Comparison of ENCODE assay signal across 10 mouse cellular contexts in genomic region chr7:75853171-75853830, GRCm38 (mm10). TPM values are rescaled to one million over a fixed set of nuclear protein-coding genes. Genes with fewer than 3 reads are reported as not detected.
A peak's percentile ranks its signal among the peaks of the same experiment; 100 is the strongest.
DNase-seq lines count a peak whose midpoint lies in the region; ATAC-seq lines count a peak whose summit lies in the region.
"Had no signal": no experiment of that assay in that cellular context is flagged by ENCODE, and none has a peak within 500 bp of the region (broad histone marks: within the 10 kb centered on the region; RNA-seq: fewer than 3 reads in every experiment).

No protein-coding gene starts in this region.

- H3K4me2 ChIP-seq in heart, embryonic 13.5 days: no peak overlapping the region
- no peak overlapping the region for H3K4me2 ChIP-seq in heart, embryonic 11.5 days
- H3K4me2 ChIP-seq in midbrain, embryonic 12.5 days (replicated peaks): no peak overlapping the region

- H3K4me1 ChIP-seq in heart, embryonic 13.5 days: peaks cover 65% of the 10 kb centered on the region
- peaks cover 43% of the 10 kb centered on the region for H3K4me1 ChIP-seq in heart, embryonic 11.5 days (ENCODE audit: control insufficient read depth, insufficient read depth, low read length)
- H3K4me1 ChIP-seq in hindbrain, embryonic 10.5 days (replicated peaks): peaks cover 66% of the 10 kb centered on the region
- peaks cover 65% of the 10 kb centered on the region for H3K4me1 ChIP-seq in midbrain, embryonic 12.5 days

- no peaks in the 10 kb centered on the region for H3K9me3 ChIP-seq in heart, embryonic 13.5 days
- H3K9me3 ChIP-seq in heart, embryonic 11.5 days (replicated peaks; ENCODE audit: control insufficient read depth, low read length): no peaks in the 10 kb centered on the region
- no peaks in the 10 kb centered on the region for H3K9me3 ChIP-seq in hindbrain, embryonic 10.5 days
- no peaks in the 10 kb centered on the region for H3K9me3 ChIP-seq in midbrain, embryonic 12.5 days

- WGBS in heart, embryonic 13.5 days: 78% methylated on average over 8 of the region's 8 CpGs
- WGBS in heart, embryonic 11.5 days (ENCODE audit: insufficient replicate concordance): 76% methylated on average over 8 of the region's 8 CpGs
- 79% methylated on average over 8 of the region's 8 CpGs for WGBS in hindbrain, embryonic 10.5 days
- 73% methylated on average over 8 of the region's 8 CpGs for WGBS in midbrain, embryonic 12.5 days

- no peak for ATAC-seq in heart, embryonic 13.5 days (ENCODE audit: extremely low read depth, insufficient number of reproducible peaks, low FRiP score, low TSS enrichment)
- ATAC-seq in heart, embryonic 11.5 days (replicated peaks; ENCODE audit: insufficient number of reproducible peaks, low FRiP score, low TSS enrichment): no peak
- ATAC-seq in midbrain, embryonic 12.5 days (ENCODE audit: low FRiP score, low read depth): no peak
- no peak for ATAC-seq in megakaryocyte-erythroid progenitor cell, adult 5-6 weeks (replicated peaks; ENCODE audit: low FRiP score, low TSS enrichment, poor library complexity, severe bottlenecking)
- ATAC-seq: CD4-positive, CD25-positive, alpha-beta regulatory T cell, adult 4 months had no signal

- peak overlapping the region; percentile 25; the same call in 1 of the 2 replicates for H3K9ac ChIP-seq in heart, embryonic 13.5 days
- H3K9ac ChIP-seq in heart, embryonic 11.5 days (ENCODE audit: low read depth, low read length): no peak overlapping the region; the same call in 1 of the 2 replicates
- H3K9ac ChIP-seq in midbrain, embryonic 12.5 days (replicated peaks): no peak overlapping the region

- no peak overlapping the region for H3K4me3 ChIP-seq in heart, embryonic 13.5 days
- no peak overlapping the region for H3K4me3 ChIP-seq in heart, embryonic 11.5 days (ENCODE audit: low read depth, low read length)
- H3K4me3 ChIP-seq in hindbrain, embryonic 10.5 days: no peak overlapping the region
- no peak overlapping the region for H3K4me3 ChIP-seq in midbrain, embryonic 12.5 days

- peak; percentile 15 for DNase-seq in MN1 (ENCODE audit: low spot score)
- no peak for DNase-seq in hindbrain, embryonic 10.5 days (ENCODE audit: low spot score)
- DNase-seq in frontal cortex, postnatal 36 days (ENCODE audit: low spot score in 2 of 2): no peak
- DNase-seq in cerebellum, adult 11 months: no peak
- DNase-seq: gastrocnemius, postnatal 25 days had no signal

- peaks cover 4% of the 10 kb centered on the region for H3K36me3 ChIP-seq in heart, embryonic 13.5 days
- H3K36me3 ChIP-seq in heart, embryonic 11.5 days (ENCODE audit: control insufficient read depth, insufficient read depth, low read length): no peaks in the 10 kb centered on the region
- H3K36me3 ChIP-seq in hindbrain, embryonic 10.5 days: peaks cover 22% of the 10 kb centered on the region
- H3K36me3 ChIP-seq in midbrain, embryonic 12.5 days: no peaks in the 10 kb centered on the region

- no peak overlapping the region for H3K27ac ChIP-seq in heart, embryonic 13.5 days (replicated peaks)
- no peak overlapping the region for H3K27ac ChIP-seq in heart, embryonic 11.5 days (ENCODE audit: low read depth, low read length)
- H3K27ac ChIP-seq in hindbrain, embryonic 10.5 days: 0 out of 2 replicates have a peak overlapping the region, but pooled peaks have one; percentile 60
- H3K27ac ChIP-seq in midbrain, embryonic 12.5 days (replicated peaks): peak overlapping the region; percentile 79

- H3K27me3 ChIP-seq in heart, embryonic 13.5 days (replicated peaks): no peaks in the 10 kb centered on the region
- H3K27me3 ChIP-seq in heart, embryonic 11.5 days (ENCODE audit: control insufficient read depth, insufficient read depth, low read length): no peaks in the 10 kb centered on the region
- no peaks in the 10 kb centered on the region for H3K27me3 ChIP-seq in hindbrain, embryonic 10.5 days (ENCODE audit: insufficient read depth, poor library complexity, severe bottlenecking)
- no peaks in the 10 kb centered on the region for H3K27me3 ChIP-seq in midbrain, embryonic 12.5 days

RNA-seq across cellular contexts. Expression of gene Klhl25, which starts 5.2 kb away (rescaled TPM):
- 9.3 and 10.3 TPM in 2 replicates for polyA plus RNA-seq in heart, embryonic 13.5 days (2015; fragmentation: Nextera tagmentation; extraction: Ambion mirVana)
- polyA plus RNA-seq in heart, embryonic 11.5 days (2014; fragmentation: Nextera tagmentation; extraction: Ambion mirVana): 10.3 and 10.9 TPM in 2 replicates
- polyA plus RNA-seq in hindbrain, embryonic 10.5 days (2016; fragmentation: Nextera tagmentation; extraction: Ambion mirVana): 22.8 and 24.6 TPM in 2 replicates
- 22.4 and 23.1 TPM in 2 replicates for polyA plus RNA-seq in midbrain, embryonic 12.5 days (2016; fragmentation: Nextera tagmentation; extraction: Ambion mirVana)
- 4.5 and 5.9 TPM in 2 replicates for total RNA-seq in megakaryocyte-erythroid progenitor cell, adult 5-6 weeks (2014; fragmentation: Nextera tagmentation)
- 4.0 and 4.3 TPM in 2 replicates for total RNA-seq in megakaryocyte-erythroid progenitor cell, adult 5-6 weeks (2017)

Comparison
In these comparisons a context has a peak if more than half of its experiments do, and no peak if none do; other contexts are left out.
1. H3K27ac ChIP-seq: peak in hindbrain, embryonic 10.5 days (single experiment) and midbrain, embryonic 12.5 days (single experiment); none in heart, embryonic 13.5 days (single experiment) and heart, embryonic 11.5 days (single experiment).